Mouse (Mus musculus) frontal cortex, postnatal 14 days (tissue): ENCODE data around the gene Dapp1.
"Not testable (repeated sequence)": the region's sequence is repeated elsewhere in the genome, so short reads cannot be mapped to it uniquely, and the experiment has no call there.

Experiments used
- DNase-seq, 2 experiments: peaks; one replicate each; pipeline ENCODE4 v3.0.0; 2022; ENCODE audit warnings: low spot score in 2 of 2

Gene Dapp1

DNA sequence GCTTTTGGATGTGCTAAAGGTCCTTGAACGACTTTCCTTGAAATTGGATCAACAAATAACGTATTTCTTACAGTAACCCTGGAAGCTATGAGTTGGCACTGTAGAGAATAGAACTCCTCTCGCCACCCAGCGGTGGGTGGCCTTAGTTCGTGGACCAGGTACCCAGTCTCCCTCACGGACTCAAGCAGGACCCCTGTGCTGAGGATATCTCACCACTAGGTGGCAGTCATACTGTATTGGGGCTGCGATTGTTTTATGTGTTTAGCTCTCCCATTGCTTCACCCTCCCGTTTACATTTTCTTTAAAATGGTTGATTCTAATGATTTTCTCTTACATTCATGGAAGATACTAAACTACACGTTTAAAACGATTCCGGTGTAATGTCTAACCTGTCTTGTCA, 9.8 kb upstream of the Dapp1 start:
- DNase-seq: peak; percentile 56 to 67

DNA sequence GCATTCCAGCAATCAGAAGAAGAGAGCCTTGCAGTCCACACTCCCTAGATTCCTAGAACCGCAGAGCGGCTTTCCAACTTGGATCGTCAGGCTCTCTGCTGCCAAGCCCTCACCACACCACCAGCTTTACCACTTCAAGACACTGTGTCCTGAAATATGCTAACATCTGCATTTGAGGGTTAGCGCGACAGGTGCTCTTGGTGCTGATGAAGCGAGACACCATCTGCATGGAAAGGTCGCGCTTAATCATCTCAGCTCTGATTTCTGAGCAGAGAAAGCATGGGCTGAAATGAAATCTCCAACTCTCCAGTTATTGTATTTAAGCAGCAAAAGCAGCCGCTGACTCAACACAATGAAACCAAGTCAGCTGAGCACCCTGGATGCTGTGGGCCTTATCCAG, 8.1 kb upstream of the Dapp1 start:
- no peak for DNase-seq

DNA sequence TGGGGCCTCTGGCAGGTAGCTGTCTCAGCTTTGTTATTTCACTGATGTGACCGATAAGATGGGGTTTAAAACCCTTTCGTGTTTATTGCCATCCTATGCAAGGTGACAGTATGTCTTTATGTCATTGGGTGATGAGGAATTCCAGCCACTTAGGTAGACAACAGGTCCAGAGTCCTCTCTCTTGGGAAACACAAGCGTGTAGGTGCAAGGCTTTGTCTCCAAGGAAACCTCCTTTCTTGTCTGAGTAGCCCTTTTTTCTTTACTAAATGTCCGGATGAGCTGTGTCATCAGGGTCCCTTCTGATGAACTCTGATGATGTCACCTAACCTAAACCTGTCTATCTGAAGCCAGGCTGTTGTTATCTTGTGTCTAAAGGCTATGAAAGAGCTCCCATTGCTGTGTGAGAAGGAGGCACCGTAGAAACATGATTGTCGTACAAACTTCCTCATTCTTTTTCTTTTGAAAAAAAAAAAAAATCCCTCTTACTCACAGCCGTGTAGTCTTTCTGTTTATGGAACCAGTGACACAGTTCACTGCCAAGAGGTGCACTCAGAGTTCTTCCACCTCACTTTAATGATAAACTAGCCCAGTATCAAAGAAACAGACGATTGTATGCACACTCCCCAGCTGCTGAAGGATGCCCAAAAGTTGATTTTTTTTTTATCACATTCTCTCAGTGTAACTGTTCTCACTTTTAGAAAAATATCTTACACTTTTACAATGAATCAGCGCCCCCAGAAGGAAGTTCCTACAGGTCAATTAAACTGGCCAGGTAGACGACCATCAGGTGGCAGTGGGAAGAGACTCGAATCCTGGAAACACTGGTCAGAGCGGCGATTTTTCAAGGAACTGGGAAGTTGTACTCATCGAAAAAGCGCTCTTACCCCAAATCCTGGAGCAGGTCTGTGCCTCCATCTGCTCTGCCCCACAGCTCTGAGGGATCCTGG, 637 bp downstream of the Dapp1 start:
- no peak for DNase-seq

DNA sequence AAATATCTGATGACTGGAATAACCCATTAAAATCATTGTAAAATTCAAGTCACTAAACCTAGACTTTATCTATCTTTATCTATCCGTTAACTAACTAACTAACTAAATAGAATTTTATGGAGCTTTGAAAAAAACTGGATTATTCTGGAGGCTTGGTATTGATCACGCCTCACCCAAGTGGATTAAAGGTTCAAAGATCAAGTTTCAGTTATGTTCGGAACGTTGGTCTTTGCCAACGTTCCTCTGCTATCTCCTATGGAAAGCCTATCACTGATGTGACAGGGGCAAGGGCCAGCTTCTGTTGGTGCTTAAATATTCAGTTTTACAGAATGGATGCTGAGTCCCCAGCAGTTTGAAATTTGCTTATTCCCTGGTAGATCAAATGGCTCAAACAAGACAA, 3.1 kb downstream of the Dapp1 start:
- DNase-seq: no peak

DNA sequence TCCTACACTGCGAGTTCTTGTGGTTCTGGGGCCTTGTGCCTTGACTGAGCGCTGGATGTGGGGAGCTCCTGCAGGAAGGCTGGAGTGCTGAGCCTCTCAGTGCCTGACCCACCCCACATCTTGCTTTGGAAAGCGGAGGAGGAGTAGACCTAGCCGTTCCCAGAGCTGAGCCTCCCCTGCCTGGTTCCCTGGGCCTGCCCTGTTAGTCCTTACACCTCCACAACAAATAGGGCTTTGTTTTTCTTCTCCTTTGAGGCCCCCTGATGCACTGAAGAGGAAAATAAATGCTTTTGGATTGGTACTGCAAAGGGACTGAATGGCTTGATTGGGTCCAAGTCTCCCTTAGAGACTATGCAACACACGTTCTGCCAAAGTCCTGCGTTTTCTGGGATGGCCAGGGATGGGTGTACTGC, 3.7 kb downstream of the Dapp1 start:
- DNase-seq: no peak

DNA sequence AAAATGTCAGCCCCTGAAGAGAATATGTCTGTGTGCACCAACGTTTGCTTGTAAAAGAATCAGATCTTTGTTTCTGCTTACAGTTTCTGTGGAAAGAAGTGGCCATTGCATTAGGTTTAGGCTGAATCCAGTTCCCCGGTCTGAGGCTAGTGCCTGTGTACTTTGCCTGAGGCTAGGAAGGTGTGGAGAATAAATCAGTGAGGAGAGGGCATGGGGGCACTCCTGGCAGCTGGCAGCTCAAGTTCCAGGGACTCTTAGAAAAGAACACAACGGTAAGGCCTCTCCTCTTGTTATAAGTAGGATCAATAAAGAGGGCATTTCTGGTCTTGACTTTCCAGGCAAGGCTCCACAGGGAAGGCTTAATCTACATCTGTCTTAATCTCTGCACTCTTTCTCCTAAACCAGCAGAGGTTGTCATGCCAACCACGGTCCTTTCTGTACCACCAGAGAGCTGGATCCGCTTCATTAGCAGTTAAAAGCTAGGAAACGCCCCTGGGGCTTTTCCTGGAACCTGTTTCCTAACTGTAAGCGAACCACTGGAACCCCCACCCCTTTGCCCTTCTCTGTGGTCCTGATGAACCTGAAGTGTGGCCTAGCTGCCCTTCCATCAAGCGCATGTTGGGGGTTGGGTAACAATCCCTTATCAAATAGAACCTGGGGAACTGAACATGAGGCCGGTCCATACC, 4.3 kb downstream of the Dapp1 start:
- DNase-seq: no peak

DNA sequence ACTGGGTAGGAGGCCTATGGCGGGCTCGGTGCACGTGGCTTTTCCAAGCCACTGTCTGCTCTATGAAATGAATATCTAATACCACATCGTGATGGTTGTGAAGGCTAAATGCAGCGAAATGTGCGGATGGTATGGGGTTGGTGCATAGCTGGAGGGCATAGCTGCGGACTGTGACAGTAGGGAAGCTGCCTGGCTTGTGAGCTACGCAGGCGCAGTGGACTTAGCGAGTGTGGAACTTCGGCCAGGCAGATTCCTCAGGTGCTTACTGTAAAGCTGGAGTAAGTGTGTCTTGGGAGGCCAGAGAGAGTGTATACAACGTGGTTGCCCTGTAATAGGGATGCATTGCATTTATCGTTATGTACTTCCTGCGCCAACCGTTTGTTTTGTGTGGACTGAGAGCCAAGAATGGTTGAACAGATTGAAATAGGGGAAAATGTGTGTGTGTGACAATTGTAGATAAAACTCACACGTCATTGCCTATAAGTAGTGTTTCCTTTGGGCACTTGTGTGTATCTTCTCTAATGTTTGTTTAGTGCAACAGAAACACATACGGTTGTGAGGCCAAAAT, 5.4 kb downstream of the Dapp1 start:
- no peak for DNase-seq

DNA sequence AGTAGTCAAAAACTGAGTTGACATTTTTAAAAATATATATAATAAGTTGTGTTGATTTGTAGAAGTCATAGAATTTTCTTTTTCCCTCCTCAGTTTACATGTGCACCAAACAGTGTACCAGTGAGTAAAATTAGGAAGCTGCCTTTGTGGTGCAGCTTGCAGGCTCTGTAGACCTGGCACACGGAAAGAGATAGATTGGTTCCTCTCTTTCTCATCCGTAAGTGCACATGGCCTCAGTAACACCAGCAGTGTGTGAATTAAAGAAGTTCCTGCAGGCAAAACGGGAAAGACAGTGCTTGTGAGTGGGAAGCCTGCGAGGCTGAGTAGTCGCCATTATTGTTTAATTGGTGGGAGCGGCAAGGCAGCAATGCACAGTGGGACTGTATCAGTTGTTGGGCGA, 5.9 kb downstream of the Dapp1 start:
- DNase-seq: no peak

DNA sequence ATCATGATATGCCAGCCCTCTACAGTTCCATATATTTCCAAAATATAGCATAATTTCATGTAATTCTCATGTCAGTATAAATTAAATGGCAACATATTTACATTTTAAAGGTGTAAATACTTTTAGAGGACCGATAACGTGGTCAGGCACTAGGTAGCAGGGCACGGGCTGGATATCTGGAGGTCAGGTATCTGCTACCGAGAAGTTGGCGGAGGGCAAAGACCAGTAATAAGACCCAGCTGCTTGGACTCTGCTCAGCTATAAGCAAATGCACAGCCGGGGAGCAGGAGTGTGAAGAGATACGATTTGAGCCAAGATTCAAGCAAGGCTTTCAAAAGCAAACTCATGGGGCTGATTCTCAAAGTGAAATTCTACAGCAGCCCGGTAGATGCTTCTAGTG, 7.0 kb downstream of the Dapp1 start:
- DNase-seq: no peak

DNA sequence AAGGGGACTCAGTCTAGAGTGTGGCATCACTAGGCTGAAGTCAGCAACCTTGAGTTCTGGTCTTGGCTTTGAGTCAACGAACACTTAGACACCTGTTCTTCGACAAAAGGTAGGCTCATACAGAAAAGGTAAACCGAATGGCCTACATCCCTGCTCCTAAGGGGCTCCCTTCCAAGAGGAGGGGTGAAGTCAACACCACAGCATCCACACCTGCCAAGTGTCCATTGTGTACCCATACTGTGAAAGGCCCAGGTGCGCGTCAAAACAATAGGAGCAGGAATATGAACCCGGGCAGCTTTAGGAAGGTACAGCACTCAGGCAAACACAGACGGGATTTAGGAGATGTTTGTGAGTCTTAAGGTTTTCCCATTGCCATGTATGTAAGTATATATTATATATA, 8.4 kb downstream of the Dapp1 start:
- no peak for DNase-seq

DNA sequence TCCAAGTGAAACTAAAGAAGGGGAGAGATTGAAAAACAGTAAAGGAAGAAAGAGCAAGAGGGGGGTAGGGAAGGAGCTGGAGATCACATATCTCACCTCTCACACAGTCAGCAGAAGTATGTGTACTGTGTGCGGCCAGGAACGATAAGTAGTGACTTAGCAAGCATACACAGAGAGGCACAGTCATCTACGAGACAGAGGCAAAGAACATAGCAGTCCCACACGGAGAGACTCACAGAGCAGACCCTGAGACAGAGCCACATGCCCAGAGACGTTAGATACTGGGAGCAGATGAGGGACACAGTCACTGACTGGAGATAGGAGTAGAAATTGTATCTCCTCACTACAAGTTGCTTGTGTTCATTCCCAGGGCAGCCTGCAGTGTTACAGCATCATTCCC, 9.1 kb downstream of the Dapp1 start:
- DNase-seq: no peak

DNA sequence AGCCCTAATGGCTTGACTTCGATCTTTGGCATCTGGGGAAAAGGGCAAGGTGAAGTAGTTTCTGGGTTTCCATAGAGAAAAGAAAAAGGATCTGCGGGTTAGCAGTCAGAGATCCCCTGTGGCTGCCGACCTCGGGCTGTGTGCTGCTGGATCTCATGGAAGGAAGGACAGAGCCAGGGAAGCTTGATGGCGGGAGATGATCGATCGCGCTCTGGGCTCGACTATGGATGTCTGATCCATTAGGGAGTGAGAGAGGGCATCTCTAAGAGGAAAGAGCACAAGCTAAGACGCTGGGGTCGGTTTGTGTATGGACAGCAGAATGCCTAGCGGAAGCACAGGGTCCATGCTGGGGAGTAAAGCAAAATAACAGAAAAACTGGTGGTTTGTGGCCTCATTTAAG, 11.4 kb downstream of the Dapp1 start:
- DNase-seq: no peak

DNA sequence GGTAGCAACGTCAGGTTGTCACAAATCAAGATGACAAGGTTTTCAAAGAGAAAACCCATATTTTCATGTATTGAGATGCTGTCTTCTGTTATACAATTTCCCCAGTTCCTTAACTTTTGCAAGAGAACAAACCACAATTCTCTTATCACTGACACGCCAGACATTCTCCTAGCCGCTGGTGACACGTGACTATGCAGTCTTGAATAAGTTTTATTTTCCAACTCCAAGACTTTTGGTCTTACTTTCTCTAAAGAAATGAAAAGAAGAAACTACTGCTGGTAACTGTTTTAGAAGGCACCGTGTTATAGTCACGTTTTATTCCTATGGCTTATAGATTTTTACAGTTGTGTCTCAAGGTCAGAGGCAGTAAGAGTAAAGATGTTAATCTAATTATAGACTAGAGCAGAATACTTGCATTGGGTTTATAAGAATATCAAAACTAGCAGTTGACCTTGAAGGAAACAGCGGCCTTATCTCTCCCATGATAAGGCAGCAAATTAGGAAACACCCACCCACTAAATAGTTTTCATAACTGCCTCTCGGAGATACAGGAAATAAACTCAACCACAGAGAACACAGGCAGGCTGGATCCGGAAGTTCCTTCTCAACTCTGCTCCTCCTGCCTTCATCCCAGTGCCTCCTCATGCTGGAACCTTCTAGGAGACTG, 12.4 kb downstream of the Dapp1 start:
- DNase-seq: no peak

DNA sequence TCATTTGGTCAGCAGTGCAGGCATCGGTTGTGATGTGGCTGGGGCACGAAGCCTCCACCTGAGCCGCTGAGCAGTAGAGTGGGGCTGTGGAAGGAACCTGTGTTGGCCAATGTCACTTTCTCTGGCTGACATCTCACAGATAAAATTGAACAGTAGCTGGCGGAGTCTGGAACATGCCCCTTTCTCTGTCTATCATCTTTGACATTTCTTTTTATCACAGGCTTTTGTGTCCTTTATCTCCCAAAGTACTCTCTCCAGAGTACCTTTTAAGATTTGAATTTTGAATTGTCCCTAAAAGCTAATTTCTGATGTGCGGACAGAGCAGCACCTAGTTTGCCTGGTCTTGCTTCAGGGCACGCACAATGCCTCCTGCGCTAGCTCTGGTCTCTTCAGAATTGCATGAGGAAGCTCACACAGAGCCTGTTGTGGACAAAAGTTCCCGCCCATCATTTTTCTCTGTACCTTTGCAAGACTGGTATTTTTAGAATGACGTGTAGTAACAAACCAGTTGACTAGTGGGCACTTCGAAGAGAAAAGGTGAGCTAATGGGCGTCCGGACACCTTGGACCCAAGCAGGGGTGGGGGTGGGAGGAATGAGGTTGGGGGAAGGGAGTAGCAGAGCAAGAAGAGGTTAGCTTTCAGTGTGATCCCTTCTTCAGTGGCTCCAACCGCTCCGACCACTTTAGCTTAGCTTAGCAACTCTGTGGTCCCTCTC, 13.1 kb downstream of the Dapp1 start:
- DNase-seq: no peak

DNA sequence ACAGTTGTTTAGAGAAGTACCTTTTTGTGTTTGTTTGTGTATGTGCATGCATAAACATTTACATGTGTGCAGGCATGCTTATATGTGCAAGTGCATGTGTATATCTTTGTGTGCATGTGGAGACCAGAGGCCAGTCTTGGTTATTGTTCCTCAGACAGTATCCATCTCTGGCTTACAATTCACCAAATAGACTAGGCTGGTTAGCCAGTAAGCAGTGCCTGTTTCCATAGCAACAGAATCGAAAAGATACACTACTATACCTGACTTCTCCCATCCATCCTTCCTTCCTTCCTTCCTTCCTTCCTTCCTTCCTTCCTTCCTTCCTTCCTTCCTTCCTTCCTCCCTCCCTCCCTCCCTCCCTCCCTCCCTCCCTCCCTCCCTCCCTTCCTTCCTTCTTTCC, 17.3 kb downstream of the Dapp1 start:
- not testable (repeated sequence) for DNase-seq

DNA sequence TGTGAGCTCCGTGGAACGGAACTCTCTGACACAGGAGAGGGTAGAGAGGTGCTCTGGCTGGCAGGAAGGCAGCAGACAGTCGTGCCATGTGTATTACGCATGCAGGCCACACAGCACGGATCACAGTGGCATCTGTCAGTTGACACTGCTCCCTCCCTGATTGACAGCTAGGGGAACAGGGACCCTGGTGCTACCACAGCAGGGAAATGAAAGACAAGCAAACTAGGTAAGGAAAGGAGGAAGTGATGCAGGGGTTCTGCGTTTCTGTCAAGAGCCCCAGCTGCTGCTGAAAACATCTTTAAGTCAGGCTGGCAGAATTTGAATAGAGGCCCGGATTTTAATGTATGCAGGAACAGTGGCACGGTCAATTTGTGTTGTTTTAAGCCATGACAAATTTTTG, 17.8 kb downstream of the Dapp1 start:
- no peak for DNase-seq

DNA sequence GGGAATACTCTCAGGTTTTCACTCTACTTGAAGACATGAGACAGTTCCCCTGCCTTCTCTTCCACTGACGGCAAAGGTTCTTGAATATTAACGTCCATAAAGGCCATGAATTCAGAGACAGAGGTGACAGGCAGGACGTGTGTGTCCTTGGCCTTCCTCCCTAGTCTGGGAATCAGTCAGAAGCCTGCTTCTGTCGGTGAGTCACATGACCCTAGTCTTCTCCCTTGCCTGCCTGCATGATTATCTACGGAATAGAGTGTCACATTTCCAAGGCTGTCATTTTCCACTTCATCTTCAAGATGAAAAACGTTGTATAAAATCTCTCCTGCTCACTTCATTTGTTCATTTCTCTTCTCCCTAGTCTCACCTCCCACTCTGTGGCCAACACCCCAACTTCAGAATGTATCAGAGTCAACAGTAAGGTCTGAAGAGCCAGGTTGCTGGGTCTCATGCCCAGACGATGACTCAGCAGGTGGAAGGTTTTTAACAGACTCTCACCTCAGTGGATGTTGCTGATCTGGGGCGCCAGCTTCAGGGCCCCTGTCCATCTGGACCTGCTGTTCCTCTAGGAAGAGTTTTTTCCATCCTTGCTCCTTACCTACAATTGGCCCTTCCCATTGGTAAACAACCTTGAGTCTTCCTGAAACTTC, 19.5 kb downstream of the Dapp1 start:
- DNase-seq: no peak

DNA sequence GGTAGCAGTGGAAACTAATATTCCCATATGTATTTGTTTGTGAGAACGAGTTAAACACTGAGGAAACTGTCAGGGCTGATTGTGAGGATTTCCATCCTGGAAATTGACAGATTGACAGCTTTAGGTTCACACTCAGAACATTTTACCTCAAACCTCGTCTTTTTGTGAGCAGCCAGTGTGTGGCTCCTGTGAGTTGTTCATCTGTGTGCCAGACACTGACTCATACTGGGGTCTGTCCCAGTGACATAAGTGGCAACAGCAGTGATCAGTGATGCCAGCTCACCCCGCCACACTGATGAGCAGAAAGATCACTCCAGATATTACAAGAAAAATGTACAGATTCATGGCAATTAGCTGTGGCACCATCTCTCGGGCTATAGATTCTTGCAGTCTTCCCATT, 21.9 kb downstream of the Dapp1 start:
- no peak for DNase-seq

DNA sequence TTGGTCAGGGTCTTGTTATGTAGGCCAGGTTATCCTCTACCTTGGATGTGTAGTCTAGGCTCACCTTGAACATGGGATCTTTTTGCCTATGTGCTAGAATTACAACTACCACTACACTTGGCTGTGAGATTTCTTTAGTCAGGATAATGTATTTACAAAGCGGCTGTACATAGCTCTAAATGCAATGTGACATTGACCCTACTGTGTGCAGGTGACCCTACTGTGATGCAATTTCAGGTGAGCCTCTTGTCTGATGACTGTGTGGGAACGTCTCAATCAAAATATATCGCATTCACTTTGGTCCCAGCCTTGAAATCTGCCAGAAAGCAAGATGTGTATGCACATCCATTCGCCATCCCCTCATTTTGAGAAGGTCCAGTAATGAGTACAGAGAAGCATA, 23.0 kb downstream of the Dapp1 start:
- DNase-seq: no peak

DNA sequence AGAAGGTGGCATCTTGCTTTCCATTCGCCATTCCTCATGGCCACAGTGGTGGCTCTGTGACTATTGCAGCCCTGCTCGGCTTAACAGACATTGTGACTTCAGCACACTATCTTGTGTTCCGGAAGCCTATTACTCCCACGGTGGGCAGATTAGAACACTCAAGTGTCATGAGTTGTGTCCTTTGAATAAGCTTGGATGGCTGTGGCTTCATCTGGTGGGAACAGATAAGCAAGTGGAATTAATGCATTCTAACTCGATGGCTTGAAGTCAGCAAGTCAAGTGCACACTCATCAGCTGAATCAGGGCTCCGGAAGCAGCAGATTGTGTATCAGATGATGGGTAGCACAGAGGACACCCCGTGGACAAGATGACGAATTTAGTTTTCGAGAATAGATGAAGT, 23.5 kb downstream of the Dapp1 start:
- no peak for DNase-seq

DNA sequence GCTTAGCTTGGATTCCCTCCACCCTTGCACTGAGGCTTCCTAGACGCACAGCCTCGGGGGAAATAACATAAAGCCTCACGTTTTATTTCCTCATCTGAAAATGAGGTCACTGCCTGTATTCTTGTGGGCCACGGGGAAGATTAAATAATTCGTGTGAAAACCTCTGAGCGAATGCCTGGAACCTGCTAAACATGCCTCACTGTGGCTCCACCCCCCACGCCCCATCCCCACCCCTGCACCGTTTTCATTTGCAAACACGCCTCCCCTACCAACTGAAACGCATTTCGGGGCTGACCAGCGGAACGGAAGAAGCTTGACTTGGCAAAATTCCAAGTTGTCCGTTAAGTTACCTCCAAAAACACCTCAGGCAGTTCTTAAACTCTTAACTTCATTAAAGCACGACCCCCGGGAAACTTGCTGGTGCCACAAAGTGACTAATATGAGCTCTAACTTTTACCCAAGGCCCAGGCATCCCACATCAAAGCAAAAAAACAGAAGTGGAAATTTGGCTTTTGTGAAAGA, 25.7 kb downstream of the Dapp1 start:
- no peak for DNase-seq
